Mouse (Mus musculus) forebrain, embryonic 15.5 days (tissue): ENCODE measurements around the gene Cap1. TPM values are rescaled to one million over a fixed set of nuclear protein-coding genes. Genes with fewer than 3 reads are reported as not detected.
"Not testable (repeated sequence)": the region's sequence is repeated elsewhere in the genome, so short reads cannot be mapped to it uniquely, and the experiment has no call there.

Experiments used
- ATAC-seq: fragments of 200-750 bp; cut with Nextera tagmentation; replicated peaks from 2 replicates; pipeline ENCODE4 v1.8.0; 2017; ENCODE audit warnings: mild to moderate bottlenecking, moderate TSS enrichment, moderate library complexity
- H3K27ac ChIP-seq: fragments of 300-500 bp; sonication (generic); replicated peaks from 2 replicates; pipeline ENCODE4 v1.5.1; 2015; ENCODE audit warnings: mild to moderate bottlenecking, inconsistent platforms
- H3K27me3 ChIP-seq: fragments of 300-500 bp; sonication (generic); 2 replicates; pipeline ENCODE4 v1.6.1; 2015; ENCODE audit warnings: inconsistent platforms
- H3K36me3 ChIP-seq: fragments of 300-500 bp; sonication (generic); 2 replicates; pipeline ENCODE4 v1.6.1; 2015; ENCODE audit warnings: mild to moderate bottlenecking, inconsistent platforms
- H3K4me1 ChIP-seq: fragments of 300-500 bp; sonication (generic); 2 replicates; pipeline ENCODE4 v1.6.1; 2015; ENCODE audit warnings: inconsistent platforms
- H3K4me2 ChIP-seq: fragments of 300-500 bp; sonication (generic); replicated peaks from 2 replicates; pipeline ENCODE4 v1.6.1; 2015; ENCODE audit warnings: mild to moderate bottlenecking, inconsistent platforms
- H3K4me3 ChIP-seq: fragments of 300-500 bp; sonication (generic); 2 replicates; pipeline ENCODE4 v1.5.1; 2015; ENCODE audit warnings: mild to moderate bottlenecking, inconsistent platforms
- H3K9ac ChIP-seq: fragments of 300-500 bp; sonication (generic); replicated peaks from 2 replicates; pipeline ENCODE4 v1.6.1; 2015; ENCODE audit warnings: mild to moderate bottlenecking, inconsistent platforms
- H3K9me3 ChIP-seq: fragments of 300-500 bp; sonication (generic); 2 replicates; pipeline ENCODE4 v1.6.1; 2016; ENCODE audit warnings: inconsistent platforms
- WGBS: fragments of 180-500 bp; shearing (Covaris S2); methylation state at CpG from one replicate; pipeline ENCODE4 v1.1.7; 2015; ENCODE audit warnings: mixed read lengths; 5-methylcytosine and 5-hydroxymethylcytosine counted together
- polyA plus RNA-seq: library from polyadenylated mRNA; unstranded; fragments of >200 nt; fragmentation: Nextera tagmentation; extraction: Ambion mirVana; gene quantifications from 2 replicates; pipeline ENCODE4 v1.2.1, GENCODE M21; 2015

Cap1 gene
- polyA plus RNA-seq, 1 experiment from 2014 or later = 62.4 TPM

DNA sequence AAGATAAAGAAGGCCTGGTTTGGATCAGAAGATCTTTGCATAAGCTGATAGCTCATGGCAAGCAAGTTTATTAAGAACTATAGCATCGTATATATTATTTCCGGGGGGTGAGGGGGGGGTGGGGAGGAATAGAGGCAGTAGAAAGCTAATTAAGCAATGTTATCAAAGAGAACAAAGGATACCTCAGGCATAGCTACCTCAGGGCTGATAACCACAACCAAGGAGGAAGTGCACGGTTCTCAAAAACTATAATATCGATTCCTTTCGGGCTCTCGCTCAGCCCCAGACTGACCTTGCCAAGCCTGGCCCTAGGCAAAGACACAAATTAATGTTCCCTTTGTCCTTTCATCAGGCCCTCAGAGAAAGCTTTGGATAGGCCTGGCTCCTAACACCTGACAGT lies 56.5 kb downstream of the Cap1 start:
- H3K9me3 ChIP-seq = no peaks in the 10 kb centered on the region
- ATAC-seq = no peak

DNA sequence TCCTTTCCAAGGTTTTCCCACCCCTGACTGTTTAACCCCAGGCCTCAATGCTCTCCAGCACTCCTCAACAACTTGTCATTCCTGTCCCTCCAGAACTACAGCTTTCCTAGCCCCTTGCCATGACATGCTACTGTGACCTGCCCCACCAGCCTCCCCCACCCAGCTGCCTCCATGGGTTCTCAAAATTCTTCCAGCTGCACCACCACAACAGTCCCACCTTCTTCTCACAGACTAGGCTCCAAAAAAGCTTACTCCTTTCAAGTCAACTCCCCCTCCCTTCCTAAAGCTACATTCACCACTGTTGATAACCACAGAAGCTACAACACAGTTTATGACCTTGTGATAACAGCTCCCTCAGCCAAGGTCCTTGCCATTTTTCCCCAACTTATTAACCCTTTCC lies 58.2 kb downstream of the Cap1 start:
- Histone ChIP-seq H3K36me3 (no peaks in the 10 kb centered on the region), H3K4me3 (no peak overlapping the region), H3K9ac (no peak overlapping the region), H3K27me3 (no peaks in the 10 kb centered on the region), H3K4me1 (0 out of 2 replicates have a peak, but pooled peaks cover 5% of the 10 kb centered on the region), H3K9me3 (no peaks in the 10 kb centered on the region), H3K27ac (no peak overlapping the region), H3K4me2 (no peak overlapping the region)
- ATAC-seq = no peak

More for the DNA sequence above, 56.5 kb downstream of the Cap1 start:
- Histone ChIP-seq H3K9ac (no peak overlapping the region), H3K27ac (no peak overlapping the region), H3K27me3 (no peaks in the 10 kb centered on the region), H3K4me2 (no peak overlapping the region), H3K4me1 (0 out of 2 replicates have a peak, but pooled peaks cover 5% of the 10 kb centered on the region), H3K4me3 (no peak overlapping the region), H3K36me3 (no peaks in the 10 kb centered on the region)
- WGBS = 93% methylated on average over 6 of the region's 6 CpGs

DNA sequence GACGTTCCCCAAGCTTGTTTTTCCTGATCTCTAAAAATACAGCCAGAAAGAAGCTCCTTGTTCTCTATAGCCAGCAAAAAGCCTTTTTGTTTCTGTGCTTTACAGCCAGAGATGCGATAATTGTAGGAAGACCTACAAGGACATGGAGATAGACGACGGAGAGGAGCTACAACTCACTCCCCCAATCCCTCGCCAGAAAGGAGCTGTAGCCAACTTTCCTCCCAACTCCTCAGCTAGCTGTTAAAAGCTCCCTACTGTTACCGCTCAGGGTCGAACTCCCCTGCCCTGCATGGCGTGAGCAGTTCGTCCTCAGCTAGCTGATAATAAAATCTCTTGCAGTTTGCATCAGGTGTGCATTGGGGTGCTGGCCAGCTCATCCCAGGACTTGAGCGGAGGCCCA lies 64.9 kb downstream of the Cap1 start:
- H3K4me1 ChIP-seq, H3K4me2 ChIP-seq, H3K4me3 ChIP-seq, H3K27ac ChIP-seq, ATAC-seq, H3K9ac ChIP-seq, H3K27me3 ChIP-seq, H3K36me3 ChIP-seq, H3K9me3 ChIP-seq: not testable (repeated sequence)
- 39% methylated on average over 10 of the region's 10 CpGs for WGBS

DNA sequence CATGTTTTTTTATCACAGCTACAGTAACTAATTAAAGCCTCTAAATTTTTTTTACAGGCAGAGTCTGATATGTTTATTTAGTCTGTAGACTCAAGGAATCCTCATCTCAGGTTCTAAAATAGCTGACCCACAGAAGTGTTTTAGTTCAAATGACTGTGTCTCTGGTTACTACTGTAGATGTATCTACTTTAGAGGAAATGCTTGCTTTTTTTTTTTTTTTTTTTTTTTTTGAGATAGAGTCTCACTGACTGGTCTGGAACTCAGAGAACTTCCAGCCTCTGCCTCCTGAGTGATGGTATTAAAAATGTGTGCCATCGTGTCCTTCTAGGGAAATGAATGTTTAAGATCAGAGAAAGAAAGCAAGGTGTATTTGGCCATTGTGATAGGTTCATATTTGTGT lies 69.7 kb downstream of the Cap1 start:
- Histone ChIP-seq H3K4me3 (no peak overlapping the region), H3K27ac (no peak overlapping the region), H3K36me3 (no peaks in the 10 kb centered on the region), H3K9ac (no peak overlapping the region), H3K4me2 (no peak overlapping the region), H3K27me3 (no peaks in the 10 kb centered on the region), H3K9me3 (no peaks in the 10 kb centered on the region), H3K4me1 (no peaks in the 10 kb centered on the region)
- 95% methylated on average over 1 of the region's 1 CpGs for WGBS
- no peak for ATAC-seq

DNA sequence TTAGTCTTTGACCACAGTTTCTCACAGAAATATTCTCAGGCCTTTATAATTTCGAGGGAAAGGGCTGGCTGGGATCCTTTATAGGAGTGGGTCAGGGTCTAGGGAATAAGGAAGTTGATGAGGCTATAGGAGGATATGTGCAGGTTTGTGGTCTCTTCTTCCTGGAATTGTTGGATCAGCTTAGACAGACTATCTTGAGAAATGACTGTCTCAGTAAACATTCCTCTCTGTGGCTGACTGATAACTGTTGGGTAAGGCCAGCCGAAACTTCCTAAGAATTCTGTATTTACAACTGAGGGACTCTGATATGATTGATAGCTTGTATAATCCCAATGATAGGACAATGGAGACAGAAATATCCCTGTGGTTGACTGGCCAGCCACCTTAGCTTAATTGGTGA lies 74.0 kb downstream of the Cap1 start:
- Histone ChIP-seq H3K9ac (no peak overlapping the region), H3K27me3 (0 out of 2 replicates have a peak, but pooled peaks cover 3% of the 10 kb centered on the region), H3K27ac (no peak overlapping the region), H3K9me3 (no peaks in the 10 kb centered on the region), H3K4me1 (no peaks in the 10 kb centered on the region), H3K36me3 (no peaks in the 10 kb centered on the region), H3K4me2 (no peak overlapping the region), H3K4me3 (no peak overlapping the region)
- 80% methylated on average over 2 of the region's 2 CpGs for WGBS
- ATAC-seq = no peak

DNA sequence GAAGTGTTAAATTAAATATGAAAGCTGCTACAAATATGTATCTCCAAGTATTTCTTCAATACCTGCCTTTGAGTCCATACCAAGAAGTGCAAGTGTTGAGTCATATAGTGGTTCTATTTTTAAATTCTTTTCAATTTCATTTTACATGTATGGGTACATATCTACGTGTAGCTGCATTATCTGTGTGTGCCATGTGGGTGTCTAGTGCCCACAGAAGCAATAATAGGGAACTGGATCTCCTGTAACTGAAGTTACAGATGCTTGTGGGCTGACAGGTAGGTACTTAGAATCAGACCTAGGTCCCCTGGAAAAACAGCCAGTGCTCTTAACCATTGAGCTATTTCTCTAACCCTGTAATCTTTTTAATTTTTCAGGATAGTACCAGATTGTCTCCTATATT lies 74.7 kb downstream of the Cap1 start:
- no peak overlapping the region for H3K4me3 ChIP-seq
- no peaks in the 10 kb centered on the region for H3K9me3 ChIP-seq
- H3K9ac ChIP-seq = no peak overlapping the region
- H3K36me3 ChIP-seq = no peaks in the 10 kb centered on the region
- H3K4me2 ChIP-seq = no peak overlapping the region
- H3K27me3 ChIP-seq = 0 out of 2 replicates have a peak, but pooled peaks cover 3% of the 10 kb centered on the region
- H3K4me1 ChIP-seq = no peaks in the 10 kb centered on the region
- no peak for ATAC-seq
- WGBS = 59% methylated on average over 1 of the region's 1 CpGs
- H3K27ac ChIP-seq = no peak overlapping the region

Other genes with a start within 250 kb of the Cap1 start
- gene 9530002B09Rik, start 196.8 kb downstream of the Cap1 start, polyA plus RNA-seq = not detected in 2 replicates
- gene Ppt1, start 49.8 kb downstream of the Cap1 start, polyA plus RNA-seq = 71.6 and 73.6 TPM in 2 replicates
- 33.4 and 35.4 TPM in 2 replicates for gene Mfsd2a, start 75.1 kb upstream of the Cap1 start, polyA plus RNA-seq
- gene Mycl, start 109.6 kb upstream of the Cap1 start, polyA plus RNA-seq = 88.8 and 91.3 TPM in 2 replicates
- 31.6 and 33.5 TPM in 2 replicates for gene Trit1, start 130.5 kb upstream of the Cap1 start, polyA plus RNA-seq
- 0.23 TPM in 1 of 2 replicates, not detected in the other for gene Bmp8b, start 219.1 kb upstream of the Cap1 start, polyA plus RNA-seq
- gene Oxct2b, start 230.2 kb upstream of the Cap1 start, polyA plus RNA-seq = 0.17 and 0.19 TPM in 2 replicates